Mouse (Mus musculus) bone marrow, adult 2 months (tissue): Measurements from ENCODE around the gene Usp17ld. TPM values are rescaled to one million over a fixed set of nuclear protein-coding genes. Genes with fewer than 3 reads are reported as not detected.
"Not testable (repeated sequence)": the region's sequence is repeated elsewhere in the genome, so short reads cannot be mapped to it uniquely, and the experiment has no call there.

Source experiments
- H3K27ac ChIP-seq: fragments of 200-500 bp; 2 replicates; pipeline ENCODE4 v1.5.1; 2012; ENCODE audit warnings: low read depth, mild to moderate bottlenecking, control low read depth, inconsistent platforms, low read length; ENCODE audit not compliant: control insufficient read depth, poor library complexity, insufficient read depth
- H3K4me1 ChIP-seq: fragments of 200-500 bp; 2 replicates; pipeline ENCODE4 v1.6.1; 2011; ENCODE audit warnings: low read length; ENCODE audit not compliant: control insufficient read depth, insufficient read depth
- H3K4me3 ChIP-seq: fragments of 200-500 bp; replicated peaks from 2 replicates; pipeline ENCODE3; 2011; ENCODE audit warnings: mild to moderate bottlenecking, low read depth, low read length, control low read depth; ENCODE audit not compliant: control insufficient read depth
- CTCF ChIP-seq: fragments of 200-500 bp; IDR thresholded peaks from 2 replicates; pipeline ENCODE4 v1.5.1; 2011; ENCODE audit warnings: low read length, control low read depth; ENCODE audit not compliant: control insufficient read depth, insufficient read depth
- POLR2A ChIP-seq: fragments of 200-500 bp; IDR thresholded peaks from 2 replicates; pipeline ENCODE4 v1.6.1; 2011; ENCODE audit warnings: low read depth, mild to moderate bottlenecking, control low read depth, low read length, borderline replicate concordance; ENCODE audit not compliant: control insufficient read depth
- whole genome bisulfite sequencing: fragments of 180-500 bp; shearing (Covaris S2); methylation state at CpG from one replicate; pipeline ENCODE4 v1.1.7; 2018; 5-methylcytosine and 5-hydroxymethylcytosine counted together
- polyA plus RNA-seq: library from polyadenylated mRNA; stranded (reverse); fragments of >200 nt; gene quantifications from 2 replicates; pipeline ENCODE4 v1.2.4, GENCODE M21; 2011; ENCODE audit warnings: low replicate concordance; ENCODE audit not compliant: missing spikeins, insufficient read depth, insufficient read length

The Usp17ld gene
- polyA plus RNA-seq = not detected in 2 replicates

GRCm38 (mm10) chr7:103252405-103252804 lies at the start of gene Usp17ld:
TSS of gene Usp17ld (minus strand) at chr7:103252505.
- H3K4me1 ChIP-seq, H3K27ac ChIP-seq, H3K4me3 ChIP-seq: not testable (repeated sequence)

DNA sequence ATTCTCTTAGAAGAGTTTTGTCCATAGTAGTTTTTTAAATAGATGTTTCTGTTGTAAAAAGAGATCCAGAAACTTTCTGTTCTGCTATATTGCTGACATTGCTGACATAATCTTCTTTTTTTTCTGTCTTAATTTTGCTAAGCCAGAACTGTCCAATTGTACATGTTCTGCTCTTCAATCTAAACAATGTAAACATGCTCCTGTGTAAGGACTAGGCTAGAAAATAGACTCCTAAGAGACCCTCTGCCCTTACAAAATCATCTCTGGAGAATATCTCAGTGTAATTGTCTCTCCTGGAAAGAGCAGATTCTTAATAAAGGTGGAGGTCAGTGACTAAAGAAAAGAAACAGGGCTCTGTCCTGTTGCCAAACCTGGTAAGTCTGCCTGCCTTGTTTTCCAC lies 35.6 kb downstream of the Usp17ld start, which contains the start of gene Olfr594:
Gene Olfr594, plus strand, starts transcription at position 301 of the 400 bp plus-strand sequence.
- H3K4me1 ChIP-seq = no peaks in the 10 kb centered on the region
- H3K4me3 ChIP-seq = no peak within 1 kb of the TSS
- H3K27ac ChIP-seq = no peak within 1 kb of the TSS
- no peak for TF ChIP-seq POLR2A
- no peak for TF ChIP-seq CTCF

GRCm38 (mm10) chr7:103212050-103212449 lies 40.3 kb downstream of the Usp17ld start:
- H3K27ac ChIP-seq, H3K4me3 ChIP-seq, H3K4me1 ChIP-seq: not testable (repeated sequence)
- WGBS = 75% methylated on average over 5 of the region's 5 CpGs

DNA sequence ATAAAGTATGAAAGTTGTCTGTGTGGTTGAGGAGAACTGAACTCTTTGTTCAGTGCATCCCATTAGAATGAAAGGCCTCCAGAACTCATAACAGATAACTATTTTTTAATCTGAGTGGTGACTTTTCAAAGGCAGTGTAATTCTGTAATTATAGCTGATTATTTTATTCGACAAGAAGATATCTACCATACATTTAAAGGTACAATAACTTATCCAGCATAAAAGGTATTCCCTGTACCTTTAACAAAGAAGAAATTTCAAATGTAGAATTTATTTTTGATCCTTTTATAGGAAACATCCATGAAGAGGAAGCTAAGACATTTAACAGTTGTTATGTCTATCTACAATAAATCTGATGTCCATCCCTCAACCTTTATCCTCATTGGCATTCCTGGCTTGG lies 40.7 kb downstream of the Usp17ld start, which contains the start of gene Olfr593:
Gene Olfr593, plus strand, starts transcription at position 301 of the 400 bp plus-strand sequence.
- TF ChIP-seq CTCF (no peak), POLR2A (no peak)
- H3K4me3 ChIP-seq = no peak within 1 kb of the TSS
- 57% methylated on average over 1 of the region's 1 CpGs for whole genome bisulfite sequencing

More for the DNA sequence above, 40.7 kb downstream of the Usp17ld start, which contains the start of gene Olfr593:
- Histone ChIP-seq H3K27ac (no peak within 1 kb of the TSS), H3K4me1 (no peaks in the 10 kb centered on the region)

Other genes with a start within 250 kb of the Usp17ld start
- not detected in 2 replicates for gene Olfr582, start 214.5 kb downstream of the Usp17ld start, polyA plus RNA-seq
- not detected in 2 replicates for gene Olfr583, start 201.2 kb downstream of the Usp17ld start, polyA plus RNA-seq
- gene Olfr584, start 170.6 kb downstream of the Usp17ld start, polyA plus RNA-seq = not detected in 2 replicates
- not detected in 2 replicates for gene Olfr585, start 154.8 kb downstream of the Usp17ld start, polyA plus RNA-seq
- not detected in 2 replicates for gene Olfr586, start 126.9 kb downstream of the Usp17ld start, polyA plus RNA-seq
- not detected in 2 replicates for gene Olfr588-ps1, start 111.6 kb downstream of the Usp17ld start, polyA plus RNA-seq
- not detected in 2 replicates for gene Olfr589, start 96.1 kb downstream of the Usp17ld start, polyA plus RNA-seq
- not detected in 2 replicates for gene Olfr591, start 74.2 kb downstream of the Usp17ld start, polyA plus RNA-seq
- gene Olfr592, start 67.7 kb downstream of the Usp17ld start, polyA plus RNA-seq = not detected in 2 replicates
- not detected in 2 replicates for gene Olfr593, start 40.6 kb downstream of the Usp17ld start, polyA plus RNA-seq
- not detected in 2 replicates for gene Olfr594, start 35.5 kb downstream of the Usp17ld start, polyA plus RNA-seq
- gene Olfr596, start 53.1 kb upstream of the Usp17ld start, polyA plus RNA-seq = not detected in 2 replicates
- gene Olfr597, start 63.8 kb upstream of the Usp17ld start, polyA plus RNA-seq = not detected in 2 replicates
- not detected in 2 replicates for gene Olfr598, start 71.1 kb upstream of the Usp17ld start, polyA plus RNA-seq
- gene Olfr599, start 83.4 kb upstream of the Usp17ld start, polyA plus RNA-seq = not detected in 2 replicates
- gene Olfr600, start 97.2 kb upstream of the Usp17ld start, polyA plus RNA-seq = not detected in 2 replicates
- gene Olfr601, start 110.2 kb upstream of the Usp17ld start, polyA plus RNA-seq = not detected in 2 replicates
- gene Olfr603, start 133.7 kb upstream of the Usp17ld start, polyA plus RNA-seq = not detected in 2 replicates
- gene Usp17lc, start 162.6 kb upstream of the Usp17ld start, polyA plus RNA-seq = not detected in 2 replicates
- gene Olfr605, start 192.9 kb upstream of the Usp17ld start, polyA plus RNA-seq = not detected in 2 replicates
- not detected in 2 replicates for gene Olfr606, start 196.5 kb upstream of the Usp17ld start, polyA plus RNA-seq
- 0.70 TPM in 1 of 2 replicates, not detected in the other for gene Olfr607, start 211.6 kb upstream of the Usp17ld start, polyA plus RNA-seq
- not detected in 2 replicates for gene Olfr608, start 217.4 kb upstream of the Usp17ld start, polyA plus RNA-seq
- not detected in 2 replicates for gene Olfr609, start 245.6 kb upstream of the Usp17ld start, polyA plus RNA-seq